ENCODE assay signal across 8 mouse cellular contexts in genomic region chr6:127379511-127379910, GRCm38 (mm10).
DNase-seq lines count a peak whose midpoint lies in the region; ATAC-seq and TF ChIP-seq lines count a peak whose summit lies in the region.

No protein-coding gene starts in this region.

- no peak overlapping the region for H3K9ac ChIP-seq in liver, postnatal 0 days (replicated peaks)

- no peak for TF ChIP-seq EP300 in liver, postnatal 0 days (IDR thresholded peaks at IDR 0.05; ENCODE audit: low read depth)

- no peak overlapping the region for H3K27ac ChIP-seq in testis, adult 2 months (ENCODE audit: control insufficient read depth, insufficient read depth, low read depth, low read length)
- no peak overlapping the region for H3K27ac ChIP-seq in liver, postnatal 0 days (ENCODE audit: low read depth)

- no peak overlapping the region for H3K4me3 ChIP-seq in testis, adult 2 months (ENCODE audit: control insufficient read depth, low read depth, low read length)
- H3K4me3 ChIP-seq in liver, postnatal 0 days (ENCODE audit: low read depth, low read length) = no peak overlapping the region

- no peak overlapping the region for H3K4me2 ChIP-seq in liver, postnatal 0 days (ENCODE audit: low read depth, low read length)

- no peaks in the 10 kb centered on the region for H3K36me3 ChIP-seq in testis, adult 2 months (ENCODE audit: control insufficient read depth, insufficient read depth, low read length)
- no peaks in the 10 kb centered on the region for H3K36me3 ChIP-seq in liver, postnatal 0 days (replicated peaks; ENCODE audit: insufficient read depth, low read length)

- no peak for TF ChIP-seq POLR2A in testis, adult 2 months (IDR thresholded peaks at IDR 0.05; ENCODE audit: control insufficient read depth, low read depth, low read length)

- no peaks in the 10 kb centered on the region for H3K27me3 ChIP-seq in testis, adult 2 months (ENCODE audit: control insufficient read depth, insufficient read depth, low read length)
- no peaks in the 10 kb centered on the region; the same call in 1 of the 2 replicates for H3K27me3 ChIP-seq in liver, postnatal 0 days (ENCODE audit: insufficient read depth, low read length)

- no peaks in the 10 kb centered on the region for H3K4me1 ChIP-seq in testis, adult 2 months (ENCODE audit: control insufficient read depth, insufficient read depth, low read length)
- no peaks in the 10 kb centered on the region for H3K4me1 ChIP-seq in liver, postnatal 0 days (ENCODE audit: insufficient read depth)

- peak; percentile 67; the same call in 1 of the 2 replicates for ATAC-seq in frontal cortex, adult (ENCODE audit: low TSS enrichment)
- peak; percentile 84 for ATAC-seq in erythroblast, adult 5-6 weeks (replicated peaks; ENCODE audit: low FRiP score, poor library complexity, severe bottlenecking)
- no peak for ATAC-seq in liver, postnatal 0 days

- H3K9me3 ChIP-seq in liver, postnatal 0 days (ENCODE audit: low read length) = no peaks in the 10 kb centered on the region

- no peak for DNase-seq in frontal cortex, postnatal 10 days (ENCODE audit: low spot score in 2 of 2)
- no peak for DNase-seq in testis, postnatal 14 days (ENCODE audit: low spot score)
- peak; percentile 32 for DNase-seq in liver, postnatal 0 days
- peak; percentile 36 to 58 for DNase-seq in spleen, postnatal 10 days (ENCODE audit: low spot score in 2 of 2)
- DNase-seq in Muller cell, postnatal 12 days (ENCODE audit: inconsistent ontology term) = no peak

- 0 out of 2 replicates have a peak, but pooled peaks have one; percentile 17 for TF ChIP-seq CTCF in testis, adult 2 months (IDR thresholded peaks at IDR 0.05; ENCODE audit: control insufficient read depth, insufficient read depth, insufficient replicate concordance, low read depth, low read length)
- TF ChIP-seq CTCF in liver, postnatal 0 days (IDR thresholded peaks at IDR 0.05; ENCODE audit: low read depth) = peak; percentile 76

- 7% methylated on average over 4 of the region's 4 CpGs for WGBS in liver, postnatal 0 days (ENCODE audit: insufficient replicate concordance)

Comparison
In these comparisons a context has a peak if more than half of its experiments do, and no peak if none do; other contexts are left out.
1. DNase-seq: peak in liver, postnatal 0 days (single experiment) and spleen, postnatal 10 days (2 of 2); none in frontal cortex, postnatal 10 days (0 of 2), testis, postnatal 14 days (single experiment) and Muller cell, postnatal 12 days (single experiment).